Mouse (Mus musculus) limb, embryonic 10.5 days (tissue): ENCODE results near the gene Tm7sf3. TPM values are rescaled to one million over a fixed set of nuclear protein-coding genes. Genes with fewer than 3 reads are reported as not detected.
A peak's percentile ranks its signal among the peaks of the same experiment; 100 is the strongest.

Experiments used
- DNase-seq: peaks from one replicate; pipeline ENCODE4 v3.0.0-alpha.2; 2017; ENCODE audit warnings: low spot score
- H3K27ac ChIP-seq: fragments of 300-500 bp; sonication (generic); 2 replicates; pipeline ENCODE4 v1.5.1; 2016; ENCODE audit warnings: mild to moderate bottlenecking
- H3K27me3 ChIP-seq: fragments of 300-500 bp; sonication (generic); 2 replicates; pipeline ENCODE4 v1.6.1; 2016; ENCODE audit warnings: low read depth, mild to moderate bottlenecking; ENCODE audit not compliant: poor library complexity, severe bottlenecking
- H3K36me3 ChIP-seq: fragments of 300-500 bp; sonication (generic); 2 replicates; pipeline ENCODE4 v1.6.1; 2016; ENCODE audit warnings: mild to moderate bottlenecking, moderate library complexity
- H3K4me1 ChIP-seq: fragments of 300-500 bp; sonication (generic); 2 replicates; pipeline ENCODE4 v1.6.1; 2016
- H3K4me3 ChIP-seq: fragments of 300-500 bp; sonication (generic); 2 replicates; pipeline ENCODE4 v1.5.1; 2016; ENCODE audit warnings: mild to moderate bottlenecking, moderate library complexity
- H3K9me3 ChIP-seq: fragments of 300-500 bp; sonication (generic); replicated peaks from 2 replicates; pipeline ENCODE4 v1.6.1; 2016; ENCODE audit warnings: mild to moderate bottlenecking
- WGBS: fragments of 180-500 bp; shearing (Covaris S2); methylation state at CpG from one replicate; pipeline ENCODE4 v1.1.7; 2016; 5-methylcytosine and 5-hydroxymethylcytosine counted together
- polyA plus RNA-seq: library from polyadenylated mRNA; unstranded; fragments of >200 nt; fragmentation: Nextera tagmentation; extraction: Ambion mirVana; gene quantifications from 2 replicates; pipeline ENCODE4 v1.2.1, GENCODE M21; 2016

Gene Tm7sf3
- polyA plus RNA-seq, 1 experiment from 2014 or later: 25.8 TPM

- Histone ChIP-seq H3K4me1 (peaks cover 11% of the 10 kb centered on the region), H3K36me3 (no peaks in the 10 kb centered on the region), H3K27me3 (no peaks in the 10 kb centered on the region), H3K4me3 (peak overlapping the region; percentile 89), H3K27ac (peak overlapping the region; percentile 96), H3K9me3 (no peaks in the 10 kb centered on the region)
- 72% methylated on average over 11 of the region's 11 CpGs for WGBS
- DNase-seq: no peak
These were observed 908 bp downstream of the Tm7sf3 start for GRCm38 (mm10) chr6:146641621-146642210.

DNA sequence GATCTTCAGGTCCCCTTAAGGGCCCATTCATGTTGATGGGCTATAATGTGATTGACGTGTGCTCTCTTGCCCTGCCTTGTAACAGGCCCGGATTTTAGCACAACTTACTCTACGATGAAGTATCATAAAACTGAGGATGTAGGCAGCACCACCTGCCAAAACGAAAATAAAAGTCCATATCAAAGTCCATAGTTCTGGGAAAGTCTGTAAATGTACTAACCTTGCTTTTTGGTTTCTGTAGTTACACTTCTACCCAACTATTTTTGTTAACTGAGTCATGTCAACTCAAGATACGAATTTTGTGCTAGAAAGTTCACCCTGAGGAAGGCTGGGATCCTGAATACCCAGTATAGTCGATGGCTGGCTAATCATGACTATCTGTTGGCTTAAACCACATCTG is 1.6 kb downstream of the Tm7sf3 start:
- Histone ChIP-seq H3K27me3 (no peaks in the 10 kb centered on the region), H3K4me1 (peaks cover 11% of the 10 kb centered on the region), H3K27ac (no peak overlapping the region), H3K4me3 (no peak overlapping the region), H3K36me3 (no peaks in the 10 kb centered on the region), H3K9me3 (no peaks in the 10 kb centered on the region)
- 85% methylated on average over 6 of the region's 6 CpGs for WGBS
- DNase-seq: no peak

- DNase-seq: no peak
- WGBS: 90% methylated on average over 7 of the region's 7 CpGs
These were observed 2.3 kb downstream of the Tm7sf3 start for GRCm38 (mm10) chr6:146640068-146640965.

GRCm38 (mm10) chr6:146636482-146636881 is 6.1 kb downstream of the Tm7sf3 start:
- no peak overlapping the region for H3K4me3 ChIP-seq
- peaks cover 26% of the 10 kb centered on the region for H3K4me1 ChIP-seq
- WGBS: 93% methylated on average over 5 of the region's 5 CpGs
- H3K27me3 ChIP-seq: no peaks in the 10 kb centered on the region
- no peak for DNase-seq
- no peak overlapping the region for H3K27ac ChIP-seq
- no peaks in the 10 kb centered on the region for H3K36me3 ChIP-seq
- no peaks in the 10 kb centered on the region for H3K9me3 ChIP-seq

More at GRCm38 (mm10) chr6:146640068-146640965, 2.3 kb downstream of the Tm7sf3 start:
- Histone ChIP-seq H3K27me3 (no peaks in the 10 kb centered on the region), H3K9me3 (no peaks in the 10 kb centered on the region), H3K4me1 (peaks cover 11% of the 10 kb centered on the region), H3K4me3 (no peak overlapping the region), H3K27ac (no peak overlapping the region), H3K36me3 (no peaks in the 10 kb centered on the region)

GRCm38 (mm10) chr6:146634759-146635606 is 7.6 kb downstream of the Tm7sf3 start:
- 64% methylated on average over 4 of the region's 4 CpGs for WGBS
- DNase-seq: no peak
- H3K9me3 ChIP-seq: no peaks in the 10 kb centered on the region
- H3K4me1 ChIP-seq: peaks cover 26% of the 10 kb centered on the region
- no peaks in the 10 kb centered on the region for H3K27me3 ChIP-seq
- H3K36me3 ChIP-seq: no peaks in the 10 kb centered on the region
- peak overlapping the region; percentile 92; the same call in 1 of the 2 replicates for H3K27ac ChIP-seq
- H3K4me3 ChIP-seq: peak overlapping the region; percentile 78

DNA sequence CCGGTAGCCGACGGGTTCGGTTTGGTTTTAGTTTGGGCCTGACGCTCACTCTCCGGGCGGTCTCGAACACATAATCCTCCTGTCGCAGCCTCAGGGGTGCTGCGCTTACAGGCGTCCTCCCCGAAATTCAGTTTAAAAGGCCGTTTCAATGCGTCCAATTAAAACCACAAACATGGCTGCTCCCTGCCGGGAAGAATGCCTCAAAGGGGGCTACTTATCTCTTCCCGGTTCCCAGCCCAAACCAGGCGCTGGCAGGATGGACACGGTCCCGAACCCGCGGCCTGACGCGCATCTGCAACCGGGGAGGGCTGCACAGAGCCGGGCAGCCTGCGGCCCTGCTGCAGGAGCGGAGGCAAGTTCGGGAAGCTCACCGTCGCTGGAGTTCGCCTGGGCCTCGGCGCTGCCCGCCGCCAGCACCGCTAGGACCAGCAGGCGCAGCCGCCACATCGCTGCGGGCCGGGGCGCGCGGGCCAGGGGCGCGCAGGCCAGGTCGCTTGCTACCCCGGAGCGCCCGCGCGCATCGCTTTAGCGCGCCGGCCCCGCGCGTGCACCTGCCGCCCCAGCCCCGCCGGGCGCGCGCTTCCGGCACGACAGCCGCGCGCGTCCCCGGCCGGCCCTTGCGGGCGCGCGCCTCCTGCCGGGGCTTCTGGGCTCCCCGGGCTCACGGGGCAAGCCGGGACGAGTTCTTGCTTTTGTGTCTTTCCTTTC is 8.5 kb downstream of the Tm7sf3 start:
- H3K9me3 ChIP-seq: no peaks in the 10 kb centered on the region
- H3K36me3 ChIP-seq: no peaks in the 10 kb centered on the region
- peak overlapping the region; percentile 78 for H3K4me3 ChIP-seq
- no peaks in the 10 kb centered on the region for H3K27me3 ChIP-seq
- peaks cover 26% of the 10 kb centered on the region for H3K4me1 ChIP-seq
- peak overlapping the region; percentile 92 for H3K27ac ChIP-seq
- WGBS: 1% methylated on average over 82 of the region's 82 CpGs
- DNase-seq: peak; percentile 83

GRCm38 (mm10) chr6:146633629-146634014 is 9.0 kb downstream of the Tm7sf3 start:
- H3K36me3 ChIP-seq: no peaks in the 10 kb centered on the region
- WGBS: 16% methylated on average over 14 of the region's 14 CpGs
- peaks cover 26% of the 10 kb centered on the region for H3K4me1 ChIP-seq
- H3K27ac ChIP-seq: peak overlapping the region; percentile 92
- no peak for DNase-seq
- H3K9me3 ChIP-seq: no peaks in the 10 kb centered on the region
- peak overlapping the region; percentile 78 for H3K4me3 ChIP-seq
- no peaks in the 10 kb centered on the region for H3K27me3 ChIP-seq

DNA sequence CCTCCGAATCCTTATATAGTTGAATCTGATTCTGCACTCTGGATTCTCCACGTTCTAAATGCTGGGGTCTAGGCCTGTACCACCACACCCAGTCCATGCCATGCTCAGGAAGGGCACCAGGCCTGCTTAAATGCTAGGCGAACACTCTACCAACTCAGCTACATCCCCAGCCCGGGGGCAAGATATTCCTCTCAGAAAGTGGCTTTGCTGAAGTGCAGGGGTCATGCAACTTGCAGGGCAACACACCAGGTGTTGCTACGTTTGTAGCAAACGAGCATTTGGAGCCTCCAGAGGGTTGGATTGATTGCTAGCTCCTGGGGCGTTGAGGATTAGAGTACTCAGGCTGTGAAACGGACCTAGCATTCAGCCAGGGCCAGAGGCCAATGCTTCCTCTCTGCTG is 9.5 kb downstream of the Tm7sf3 start:
- Histone ChIP-seq H3K27me3 (no peaks in the 10 kb centered on the region), H3K36me3 (no peaks in the 10 kb centered on the region), H3K4me1 (peaks cover 26% of the 10 kb centered on the region), H3K4me3 (peak overlapping the region; percentile 78), H3K9me3 (no peaks in the 10 kb centered on the region), H3K27ac (peak overlapping the region; percentile 92; the same call in 1 of the 2 replicates)
- peak; percentile 44 for DNase-seq
- WGBS: 46% methylated on average over 8 of the region's 8 CpGs

- H3K4me3 ChIP-seq: no peak overlapping the region
- WGBS: 83% methylated on average over 9 of the region's 9 CpGs
- no peaks in the 10 kb centered on the region for H3K36me3 ChIP-seq
- no peak for DNase-seq
- peaks cover 26% of the 10 kb centered on the region for H3K4me1 ChIP-seq
- no peak overlapping the region for H3K27ac ChIP-seq
- no peaks in the 10 kb centered on the region for H3K9me3 ChIP-seq
- no peaks in the 10 kb centered on the region for H3K27me3 ChIP-seq
These were observed 10.2 kb downstream of the Tm7sf3 start for GRCm38 (mm10) chr6:146632403-146632802.

DNA sequence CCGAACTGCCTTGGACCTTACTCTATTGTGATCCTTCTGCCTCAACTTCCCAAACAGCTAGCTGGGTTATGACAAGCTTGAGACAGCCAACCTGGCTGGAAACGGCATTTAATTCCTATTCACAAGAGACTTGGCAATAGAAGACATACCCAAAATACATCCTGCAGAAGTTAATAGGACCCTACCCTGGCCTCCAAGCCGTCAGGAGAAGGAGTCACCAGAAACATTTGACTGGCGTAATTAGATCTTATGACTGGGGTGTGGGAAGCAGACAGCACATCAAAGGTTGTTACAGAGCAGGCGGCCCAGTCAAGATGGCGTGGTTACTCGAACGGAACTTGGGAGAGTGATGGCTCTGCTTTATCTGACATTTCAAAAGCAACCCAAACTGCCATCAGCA is 10.8 kb downstream of the Tm7sf3 start:
- no peak for DNase-seq
- 45% methylated on average over 8 of the region's 8 CpGs for WGBS
- Histone ChIP-seq H3K4me3 (no peak overlapping the region), H3K36me3 (no peaks in the 10 kb centered on the region), H3K9me3 (no peaks in the 10 kb centered on the region), H3K27ac (no peak overlapping the region), H3K27me3 (no peaks in the 10 kb centered on the region), H3K4me1 (peaks cover 26% of the 10 kb centered on the region)

DNA sequence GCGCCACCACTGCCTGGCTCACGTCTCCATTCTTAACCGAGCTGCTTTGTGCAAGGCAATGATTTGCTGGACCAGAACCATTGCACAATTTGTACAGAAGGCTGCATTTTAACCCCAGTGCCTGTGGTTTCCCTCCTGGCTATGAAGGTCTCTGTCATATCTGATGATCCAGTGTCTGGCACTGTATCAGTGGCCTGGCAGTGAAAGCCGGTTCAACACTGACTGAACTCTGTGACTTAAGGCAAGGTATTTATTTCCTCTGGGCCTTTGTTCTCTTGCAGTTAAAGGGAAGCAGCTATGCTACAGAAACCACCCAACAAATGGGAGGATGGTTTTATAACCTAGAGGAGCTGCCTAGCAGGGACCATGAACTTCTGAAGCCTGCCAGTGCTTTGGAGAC is 11.7 kb downstream of the Tm7sf3 start:
- Histone ChIP-seq H3K9me3 (no peaks in the 10 kb centered on the region), H3K4me1 (peaks cover 26% of the 10 kb centered on the region), H3K36me3 (no peaks in the 10 kb centered on the region), H3K27me3 (no peaks in the 10 kb centered on the region), H3K27ac (no peak overlapping the region), H3K4me3 (no peak overlapping the region)
- WGBS: 87% methylated on average over 4 of the region's 4 CpGs
- DNase-seq: no peak
